Mouse (Mus musculus): ENCODE measurements at regions not wholly inside any gene's neighbourhood (a gene's known extent, or its start where the extent isn't known, plus 50 kb on each side); places are given as distances from the start of the nearest gene placed in this dataset.

- DNase-seq (ENCODE audit: low spot score in 2 of 2), result no peak
These were observed 61.9 kb upstream of the Ubash3b start for GRCm38 (mm10) chr9:41223406-41223805.

GRCm38 (mm10) chr9:41222346-41223015 lies 61.0 kb upstream of the Ubash3b start:
- no peak for DNase-seq (ENCODE audit: low spot score in 2 of 2)

GRCm38 (mm10) chr9:41221110-41221790 lies 59.8 kb upstream of the Ubash3b start:
- DNase-seq (ENCODE audit: low spot score in 2 of 2), result no peak

DNA sequence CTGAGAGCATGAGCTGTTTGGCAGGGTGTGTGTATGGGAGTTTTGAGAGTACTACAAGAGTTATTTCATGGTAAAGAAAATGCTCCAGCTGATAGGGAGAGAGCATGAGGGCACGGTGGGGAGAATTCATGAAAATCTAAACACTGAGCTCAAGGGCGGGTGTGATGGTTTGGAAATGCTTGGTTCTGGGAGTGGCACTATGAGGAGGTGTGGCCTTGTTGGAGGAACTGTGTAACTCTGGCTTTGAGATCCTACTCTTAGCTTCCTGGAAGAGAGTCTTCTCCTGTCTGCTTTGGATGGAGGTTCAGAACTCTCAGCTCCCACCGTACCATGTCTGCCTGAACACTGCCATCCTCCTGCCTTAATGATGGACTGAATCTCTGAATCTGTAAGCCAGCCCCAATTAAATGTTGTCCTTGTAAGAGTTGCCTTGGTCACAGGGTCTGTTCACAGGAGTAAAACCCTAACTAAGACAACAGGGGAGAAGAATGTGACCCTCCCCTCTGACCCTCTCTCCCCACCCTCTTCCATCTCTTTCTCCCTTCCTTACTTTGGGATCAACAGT lies 58.7 kb upstream of the Ubash3b start:
- DNase-seq (ENCODE audit: low spot score in 2 of 2), result no peak

- no peak for DNase-seq (ENCODE audit: low spot score in 2 of 2)
These were observed 57.2 kb upstream of the Ubash3b start for GRCm38 (mm10) chr9:41218702-41219101.

DNA sequence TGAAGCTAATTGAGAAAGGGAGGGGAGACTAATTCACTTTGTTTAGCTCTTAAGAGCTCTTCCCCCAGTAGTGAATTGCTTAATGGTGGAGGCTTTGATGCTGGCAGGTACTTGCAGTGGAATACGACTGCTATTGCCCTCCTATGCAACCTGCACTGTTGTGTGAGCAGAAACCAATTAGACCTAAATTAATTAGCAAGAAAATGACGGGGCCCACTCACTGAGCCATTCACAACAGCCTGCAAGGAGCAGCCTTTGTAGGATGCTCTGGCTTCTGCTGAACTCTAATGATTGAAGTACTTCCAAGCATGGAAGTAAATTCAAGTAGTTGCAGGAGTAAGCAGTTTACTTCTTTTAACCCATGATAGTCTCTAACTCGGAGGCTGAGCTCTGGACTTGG lies 54.8 kb upstream of the Ubash3b start:
- DNase-seq (ENCODE audit: low spot score in 2 of 2), result no peak

DNA sequence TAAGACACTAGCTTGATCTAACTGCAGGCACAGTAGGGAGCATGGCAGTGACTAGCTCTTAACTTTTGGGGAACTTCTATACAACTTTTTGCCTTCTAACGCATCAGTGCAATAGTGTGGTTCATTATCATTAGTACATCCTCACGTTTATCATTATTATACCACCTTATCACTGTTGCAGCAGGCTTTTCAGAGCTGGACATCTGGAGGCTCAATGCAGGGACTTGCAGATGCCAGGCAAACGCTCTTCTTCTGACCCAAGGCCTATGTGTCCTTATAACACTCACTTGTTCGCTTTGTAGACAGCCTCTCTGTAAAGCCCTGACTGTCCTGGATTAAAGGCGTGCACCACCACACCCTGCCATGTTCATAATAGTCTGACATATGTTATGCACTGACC lies 53.5 kb upstream of the Ubash3b start:
- DNase-seq (ENCODE audit: low spot score in 2 of 2), result no peak

DNA sequence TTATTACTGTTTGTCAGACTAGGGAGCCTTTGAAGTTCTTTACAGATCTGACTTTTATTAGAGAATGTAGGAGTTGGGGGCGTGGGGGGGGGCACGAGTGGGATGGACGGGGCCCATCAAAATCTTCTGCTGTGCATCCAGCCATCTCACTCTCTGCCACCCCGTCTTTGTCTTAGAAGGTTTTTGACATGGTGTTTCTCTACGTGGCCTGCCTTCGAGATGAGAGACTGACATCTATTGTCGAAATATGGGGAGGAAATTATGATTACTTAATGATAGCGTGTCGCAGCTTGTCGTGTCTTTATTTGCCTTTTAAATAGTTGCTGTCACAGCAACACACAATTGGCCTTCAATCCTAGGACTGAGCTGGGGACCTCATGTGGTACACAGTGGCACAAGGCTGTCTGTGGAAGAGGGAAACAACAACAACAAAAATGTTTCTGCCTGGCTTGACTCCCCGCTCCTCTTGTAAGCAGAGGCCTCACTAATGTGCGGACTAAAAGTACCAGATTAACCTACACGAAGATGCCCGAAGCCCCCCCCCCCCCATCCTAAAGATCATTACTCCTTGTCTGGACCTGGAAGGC lies 51.5 kb upstream of the Ubash3b start:
- DNase-seq (ENCODE audit: low spot score in 2 of 2), result no peak

DNA sequence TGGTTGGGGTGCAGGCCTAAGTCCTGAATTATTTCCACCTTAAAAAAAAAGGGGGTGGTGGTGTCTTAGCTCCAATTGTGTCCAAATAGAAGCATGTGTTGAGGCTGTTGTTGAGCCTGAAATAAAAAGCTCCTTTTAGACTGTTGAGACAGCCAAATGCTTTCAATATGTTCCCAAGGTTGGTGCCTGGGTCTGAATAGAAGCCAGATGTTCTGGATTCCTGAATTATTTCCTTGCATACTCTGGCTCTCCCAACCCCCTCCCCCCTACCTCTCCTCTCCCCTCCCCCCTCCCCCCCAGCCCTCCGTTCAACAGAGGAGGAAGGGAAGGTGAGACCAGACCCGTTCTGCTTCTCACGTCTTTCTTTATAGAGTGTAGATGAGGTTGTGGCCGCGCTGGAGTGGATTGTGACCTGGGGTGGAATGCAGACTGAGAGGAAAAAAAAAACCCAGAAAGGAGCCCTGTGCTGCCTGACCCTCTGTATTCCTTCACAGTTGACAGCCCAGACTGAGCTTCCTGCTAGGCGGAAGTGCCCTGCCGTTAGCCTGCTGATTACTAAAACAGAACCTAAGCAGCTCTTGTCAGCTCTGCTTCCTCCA lies 50.9 kb upstream of the Ubash3b start:
- peak; percentile 71 to 72 for DNase-seq (ENCODE audit: low spot score in 2 of 2)

GRCm38 (mm10) chr9:41211865-41212302 lies 50.4 kb upstream of the Ubash3b start:
- DNase-seq (ENCODE audit: low spot score in 2 of 2), result no peak
